Mouse (Mus musculus): ENCODE measurements around the gene Arhgef3.

Gene Arhgef3

DNA sequence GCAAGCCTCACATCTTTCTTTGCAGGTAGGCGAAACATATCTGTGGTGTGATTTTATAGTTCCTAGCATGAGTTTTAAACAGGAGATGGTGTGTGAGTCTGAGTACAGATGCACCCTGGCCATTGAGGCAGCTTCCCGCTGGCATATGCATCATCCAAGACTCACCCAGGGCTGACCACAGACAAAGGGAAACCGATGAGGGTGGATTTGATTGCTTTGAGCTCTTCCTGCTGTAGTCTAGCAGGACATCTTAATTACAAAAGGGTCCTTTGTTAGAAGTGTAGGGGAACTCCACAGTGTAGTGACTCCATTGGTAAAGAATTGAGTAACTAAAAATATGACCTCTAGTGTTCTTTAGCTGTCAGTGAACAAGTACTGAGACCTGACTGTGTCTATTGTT lies 232.5 kb downstream of the Arhgef3 start:
- no peak for DNase-seq (ENCODE audit: low spot score)

DNA sequence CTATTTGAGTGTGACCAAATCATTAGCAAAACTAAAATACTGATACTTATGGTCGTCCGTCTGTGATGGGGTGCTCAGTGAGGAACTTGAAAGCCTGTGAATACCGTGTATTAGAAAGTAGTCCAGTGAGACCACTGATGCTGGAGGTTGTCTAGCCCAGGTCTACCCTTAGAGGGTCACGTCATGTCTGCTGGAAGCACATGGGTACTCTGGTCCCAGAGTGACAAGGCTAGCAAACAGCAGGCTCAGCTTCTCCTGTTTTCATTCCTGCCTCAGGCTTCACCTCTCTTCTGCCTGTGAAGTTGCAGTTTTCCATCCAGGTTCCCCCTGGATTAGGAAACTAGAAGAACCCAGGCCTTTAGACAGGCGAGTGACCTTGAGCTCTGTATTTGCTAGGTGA lies 233.0 kb downstream of the Arhgef3 start:
- no peak for DNase-seq (ENCODE audit: low spot score)

DNA sequence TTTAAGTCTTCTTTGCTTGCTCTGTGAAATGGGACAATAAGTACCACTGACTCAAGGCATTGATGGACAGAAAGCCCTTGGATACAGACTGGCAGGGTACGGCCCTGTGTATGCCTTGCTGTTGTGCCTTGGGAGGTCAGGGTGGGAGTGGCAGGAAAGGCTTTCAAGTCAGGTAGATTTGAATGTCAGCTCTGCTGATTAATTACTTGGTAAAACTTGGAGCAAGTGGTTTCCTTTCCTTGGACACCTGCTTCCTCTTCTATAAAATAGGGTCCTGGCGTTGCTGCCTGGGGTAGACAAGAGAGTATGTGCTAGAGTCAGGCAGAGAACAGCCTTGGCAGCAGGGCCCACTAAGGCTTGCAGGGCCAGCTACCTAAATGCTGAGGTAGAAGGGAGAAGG lies 233.4 kb downstream of the Arhgef3 start:
- DNase-seq (ENCODE audit: low spot score), result no peak

DNA sequence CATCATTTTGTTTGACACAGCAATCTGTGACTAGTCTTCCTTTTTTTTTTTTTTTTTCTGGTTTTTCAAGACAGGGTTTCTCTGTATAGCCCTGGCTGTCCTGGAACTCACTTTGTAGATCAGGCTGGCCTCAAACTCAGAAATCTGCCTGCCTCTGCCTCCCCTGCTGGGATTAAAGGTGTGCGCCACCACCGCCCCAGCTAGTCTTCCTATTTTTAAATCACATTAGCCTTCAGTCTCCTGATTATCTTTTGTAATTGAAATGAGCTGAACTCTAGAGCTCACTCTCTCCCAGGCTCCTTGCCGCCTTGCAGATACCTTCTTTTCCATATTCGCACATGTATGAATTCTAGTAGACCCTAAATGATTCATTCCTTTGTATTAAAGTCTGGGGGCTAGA lies 234.0 kb downstream of the Arhgef3 start:
- no peak for DNase-seq (ENCODE audit: low spot score)

DNA sequence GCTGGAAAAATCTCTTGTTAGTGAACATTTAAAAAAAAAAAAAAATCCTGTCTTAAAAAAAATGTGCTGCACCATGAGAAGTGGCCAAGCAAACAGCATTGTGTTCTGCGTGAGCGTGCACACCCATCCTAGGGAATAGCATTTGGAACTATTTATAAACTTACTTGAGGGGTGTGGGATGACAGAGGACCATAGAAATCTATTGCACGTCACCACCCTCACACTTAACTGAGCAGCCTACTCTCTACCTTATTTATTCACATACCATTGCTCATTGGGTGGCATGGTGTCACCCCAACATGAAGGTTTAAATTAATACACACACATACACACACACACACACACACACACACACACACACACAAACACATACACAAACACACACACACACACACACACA lies 234.4 kb downstream of the Arhgef3 start:
- no peak for DNase-seq (ENCODE audit: low spot score)

DNA sequence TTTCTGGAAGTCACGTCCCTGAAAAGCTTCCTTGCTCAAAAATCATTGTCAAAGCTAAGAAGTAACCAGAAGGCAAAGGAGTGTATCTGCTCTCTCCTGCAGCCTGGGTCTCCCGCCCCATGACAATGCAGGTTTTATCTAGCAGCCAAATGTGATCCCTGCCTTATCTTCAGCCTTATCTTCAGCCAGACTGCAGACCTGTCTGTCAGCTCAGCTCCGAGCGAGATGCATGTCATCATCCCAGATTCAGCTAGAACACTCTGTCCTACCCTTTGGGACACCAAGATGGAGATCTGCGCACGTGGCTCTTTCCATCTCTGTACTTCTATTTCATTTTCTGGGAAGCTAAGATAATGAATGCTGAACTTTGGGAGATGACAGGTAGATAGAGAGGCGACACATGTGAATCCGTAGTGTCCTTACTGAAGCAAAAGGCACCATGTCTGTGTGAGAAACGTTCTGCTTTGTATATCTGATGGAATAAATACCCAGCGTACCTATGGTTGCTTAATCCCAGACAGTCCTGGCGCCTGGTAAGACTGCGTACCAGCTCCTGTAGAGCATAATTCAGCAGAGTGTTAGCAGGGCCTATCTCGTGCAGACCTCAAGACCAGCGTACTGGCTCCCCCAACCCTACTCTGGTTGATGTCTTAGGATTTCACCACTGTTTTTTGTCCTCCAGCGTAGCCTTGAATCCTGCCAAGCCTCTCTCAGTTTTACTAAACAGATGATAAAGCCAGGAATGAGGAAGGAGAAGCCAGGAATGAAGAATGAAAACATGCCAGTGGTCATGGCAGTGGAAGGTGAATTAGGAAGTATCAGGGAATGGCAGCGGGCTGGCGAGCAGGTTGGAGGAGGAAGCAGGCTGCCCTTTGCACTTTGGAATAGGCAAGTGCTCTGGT lies 235.4 kb downstream of the Arhgef3 start:
- DNase-seq (ENCODE audit: low spot score), result no peak

DNA sequence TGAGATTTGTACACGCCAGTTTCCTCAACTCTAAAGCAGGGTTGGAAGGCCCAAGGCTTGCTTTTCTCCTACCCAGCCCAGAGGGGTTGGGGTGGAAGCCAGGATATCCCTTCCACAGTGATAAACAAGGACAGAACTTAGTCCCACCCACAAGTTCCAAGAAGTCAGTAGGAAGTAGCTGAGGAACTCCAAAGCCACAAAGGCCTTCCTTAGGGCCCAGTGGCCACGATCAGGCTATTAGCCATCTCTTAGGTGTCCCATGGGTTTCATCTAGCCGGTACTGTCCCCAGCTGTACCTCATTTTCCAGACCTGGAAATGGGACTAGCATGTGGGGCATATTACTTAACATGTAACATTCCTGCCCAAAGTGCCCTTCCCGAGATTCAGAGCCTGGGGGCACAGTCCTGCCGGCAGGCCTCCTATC lies 236.4 kb downstream of the Arhgef3 start:
- peak; percentile 20 for DNase-seq (ENCODE audit: low spot score)

DNA sequence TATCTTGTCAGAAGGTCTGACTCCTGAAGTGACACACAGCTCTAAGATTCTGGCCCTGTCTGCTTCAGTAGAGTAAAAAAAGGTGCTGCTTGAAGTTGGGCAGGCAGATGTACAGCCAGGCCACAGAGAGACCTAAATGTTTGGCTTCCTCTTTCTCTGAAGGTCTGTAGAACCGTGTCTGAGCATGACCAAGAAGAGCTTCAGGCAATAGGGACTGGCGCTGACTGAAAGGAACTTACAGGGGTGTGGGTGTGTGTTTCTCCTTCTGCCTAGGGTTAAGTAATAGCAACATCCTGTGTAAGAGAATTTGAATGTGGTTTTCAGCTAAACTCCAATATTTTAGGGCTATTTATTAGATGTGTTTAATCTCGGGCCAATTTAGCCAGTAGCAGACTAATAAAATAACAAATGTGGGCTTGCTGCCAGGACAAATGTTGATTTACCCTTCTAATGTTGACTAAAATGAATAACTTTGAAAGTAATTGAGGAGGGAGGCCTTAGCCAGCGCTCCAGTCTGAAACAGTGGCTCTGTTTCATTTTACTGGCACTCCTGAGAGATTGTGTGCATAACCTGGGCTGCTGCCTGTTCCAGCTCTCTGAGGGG lies 236.9 kb downstream of the Arhgef3 start:
- peak; percentile 52 for DNase-seq (ENCODE audit: low spot score)

DNA sequence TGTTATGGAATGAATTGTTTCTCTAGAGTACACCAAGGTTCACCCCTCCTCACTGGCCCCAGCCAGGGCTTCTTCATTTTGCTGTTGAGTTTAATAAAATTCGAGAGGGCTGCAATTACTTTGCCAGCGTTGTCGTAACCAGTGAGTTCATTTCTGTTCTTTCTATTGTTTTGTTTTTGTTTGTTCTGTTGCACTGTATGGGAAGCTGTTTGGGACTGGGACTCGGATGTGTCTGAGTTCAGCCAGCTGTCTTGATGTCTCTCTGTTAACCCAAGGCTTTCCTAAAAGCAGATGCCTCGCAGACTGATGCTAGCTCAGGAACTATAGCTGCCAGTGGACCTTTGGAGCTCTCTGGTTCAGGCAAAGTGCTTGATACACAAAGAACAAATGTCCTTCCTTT lies 237.8 kb downstream of the Arhgef3 start:
- no peak for DNase-seq (ENCODE audit: low spot score)

DNA sequence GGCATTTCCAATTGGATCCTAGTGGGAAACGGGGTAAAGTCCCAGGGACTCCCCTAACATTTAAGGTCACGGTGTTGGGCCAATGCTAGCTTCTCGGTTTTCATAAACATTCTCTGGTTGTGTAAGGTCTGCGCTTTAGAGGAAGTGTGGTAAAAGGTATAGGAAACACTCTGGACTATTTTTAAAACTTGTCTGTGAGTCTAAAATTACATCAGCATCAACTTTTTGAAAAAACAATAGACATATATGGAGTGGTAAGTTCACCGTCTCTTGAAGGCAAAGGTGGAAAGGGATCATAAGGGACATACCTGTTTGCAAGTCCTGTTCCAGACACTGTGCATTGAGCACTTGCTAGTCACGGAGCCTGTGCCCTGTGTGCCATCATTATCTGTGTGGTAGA lies 240.5 kb downstream of the Arhgef3 start:
- no peak for DNase-seq (ENCODE audit: low spot score)

DNA sequence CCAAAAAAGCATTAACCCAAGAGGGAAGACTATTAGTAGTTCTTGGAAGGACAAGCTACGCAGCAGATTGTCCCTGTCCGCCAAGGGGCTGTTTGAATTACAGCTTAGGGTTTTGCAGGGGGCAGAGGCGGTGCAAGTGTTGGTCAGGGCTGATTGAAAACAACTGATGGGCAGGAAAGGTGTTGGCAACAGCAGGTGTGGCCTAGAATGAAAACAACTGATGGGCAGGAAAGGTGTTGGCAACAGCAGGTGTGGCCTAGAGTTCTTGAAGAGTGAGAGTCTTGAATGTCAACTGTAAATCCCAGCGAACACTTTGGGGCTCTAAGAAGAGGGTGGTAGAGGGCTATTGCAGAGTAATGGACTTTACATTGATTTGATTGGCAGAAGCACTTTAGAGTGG lies 241.2 kb downstream of the Arhgef3 start:
- DNase-seq (ENCODE audit: low spot score), result no peak

DNA sequence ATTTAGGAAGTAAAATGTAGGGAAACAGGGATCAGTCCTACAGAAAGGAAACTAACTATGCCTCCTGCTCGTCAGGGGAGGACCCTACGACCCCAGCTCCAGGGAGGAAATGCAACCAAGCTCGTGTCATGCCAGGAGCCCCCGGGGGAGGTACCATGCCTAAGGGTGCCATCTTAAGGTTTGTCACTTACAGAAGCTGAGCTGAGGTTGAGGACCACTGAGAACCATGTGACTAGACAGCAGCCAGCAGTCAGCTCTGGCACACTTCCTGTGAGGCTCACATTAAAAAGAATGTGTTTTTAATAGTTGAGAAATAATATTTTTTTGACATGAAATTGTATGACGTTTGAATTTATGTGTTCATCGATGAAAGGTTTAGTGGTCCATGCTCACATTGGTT lies 242.4 kb downstream of the Arhgef3 start:
- DNase-seq (ENCODE audit: low spot score), result no peak

DNA sequence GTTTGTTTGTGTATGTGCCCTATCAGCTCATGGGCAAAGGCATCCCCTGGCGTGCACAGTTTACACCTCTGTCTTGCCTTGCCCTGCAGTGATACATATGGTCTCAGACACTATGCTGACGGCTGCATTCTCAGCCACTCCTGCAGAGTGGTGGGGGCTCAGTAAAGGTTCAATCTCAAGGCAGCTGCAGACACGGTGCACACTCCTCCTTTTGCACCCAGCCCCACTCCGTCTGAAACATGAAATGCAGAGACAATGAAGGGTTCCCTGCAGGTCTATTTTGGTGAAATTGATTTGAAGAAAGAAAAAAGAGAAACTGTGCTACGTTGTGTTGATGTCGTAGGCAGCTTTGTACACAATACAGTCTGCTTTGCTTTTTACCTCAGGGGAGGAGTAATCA lies 243.5 kb downstream of the Arhgef3 start:
- DNase-seq (ENCODE audit: low spot score), result no peak

DNA sequence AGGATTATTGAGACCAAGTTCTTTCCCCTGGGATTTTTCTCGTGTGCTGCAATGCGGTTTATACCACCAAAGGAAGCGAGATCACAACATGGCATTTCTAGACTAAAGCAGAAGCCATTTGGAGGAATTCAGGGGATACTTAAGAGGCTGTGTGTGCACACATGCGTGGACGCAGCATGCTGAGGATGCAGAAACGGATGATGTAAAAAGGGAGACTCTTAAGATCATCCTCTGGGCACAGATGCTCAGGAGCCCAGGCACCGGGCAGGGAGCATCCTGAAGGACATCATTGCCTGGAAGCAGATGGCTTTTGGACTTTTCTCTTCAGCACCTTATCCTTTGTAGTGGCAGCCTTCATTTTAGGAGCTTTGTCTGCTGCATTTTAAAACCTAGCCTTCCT lies 246.2 kb downstream of the Arhgef3 start:
- no peak for DNase-seq (ENCODE audit: low spot score)

DNA sequence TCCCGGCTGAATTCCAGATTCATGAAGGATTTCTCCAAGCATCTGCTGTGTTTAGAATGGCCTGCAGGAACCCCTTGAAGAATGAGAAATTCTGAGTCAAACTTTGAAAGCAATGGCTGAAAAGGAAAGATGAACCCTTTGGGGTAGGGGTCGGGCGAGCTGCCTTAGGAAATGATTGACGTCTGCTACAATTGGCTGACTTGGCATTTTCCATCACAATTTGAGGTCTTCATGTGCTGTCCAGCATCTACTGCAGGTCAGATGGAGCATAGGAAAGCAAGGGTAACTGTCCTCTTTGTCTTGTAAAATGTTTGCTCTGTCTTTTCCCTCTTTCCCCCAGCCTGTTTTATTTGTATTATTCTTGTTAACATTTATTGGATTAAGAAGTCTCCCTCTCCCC lies 246.8 kb downstream of the Arhgef3 start:
- DNase-seq (ENCODE audit: low spot score), result no peak

DNA sequence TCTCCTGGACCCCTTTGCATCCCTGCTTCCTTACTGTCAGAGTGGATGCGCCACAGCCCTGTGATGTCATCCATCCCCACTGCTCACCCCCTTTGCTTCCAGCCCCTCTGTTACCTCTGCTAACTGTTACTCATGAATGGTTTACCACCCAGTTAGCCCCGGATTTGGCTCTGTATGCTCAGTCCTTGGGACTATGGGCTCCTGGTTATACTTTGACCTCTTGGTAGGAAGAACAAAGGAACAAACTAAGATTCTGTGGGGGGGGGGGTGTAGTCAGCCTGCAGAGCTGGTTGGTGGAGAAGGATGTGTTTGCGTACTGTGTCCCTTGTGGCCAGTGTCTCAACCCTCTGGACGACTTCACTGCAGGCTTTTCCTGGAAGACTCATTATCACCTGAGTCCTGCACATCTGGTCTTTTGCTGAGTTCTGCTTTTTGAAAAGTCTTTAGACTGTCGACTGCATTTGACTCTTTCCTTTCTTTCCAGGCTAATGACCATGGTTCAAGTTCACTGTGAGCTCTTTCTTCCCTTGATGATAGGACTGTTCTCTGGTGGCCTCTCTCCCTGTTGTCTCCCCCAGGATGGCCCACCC lies 250.1 kb downstream of the Arhgef3 start:
- DNase-seq (ENCODE audit: low spot score), result no peak

DNA sequence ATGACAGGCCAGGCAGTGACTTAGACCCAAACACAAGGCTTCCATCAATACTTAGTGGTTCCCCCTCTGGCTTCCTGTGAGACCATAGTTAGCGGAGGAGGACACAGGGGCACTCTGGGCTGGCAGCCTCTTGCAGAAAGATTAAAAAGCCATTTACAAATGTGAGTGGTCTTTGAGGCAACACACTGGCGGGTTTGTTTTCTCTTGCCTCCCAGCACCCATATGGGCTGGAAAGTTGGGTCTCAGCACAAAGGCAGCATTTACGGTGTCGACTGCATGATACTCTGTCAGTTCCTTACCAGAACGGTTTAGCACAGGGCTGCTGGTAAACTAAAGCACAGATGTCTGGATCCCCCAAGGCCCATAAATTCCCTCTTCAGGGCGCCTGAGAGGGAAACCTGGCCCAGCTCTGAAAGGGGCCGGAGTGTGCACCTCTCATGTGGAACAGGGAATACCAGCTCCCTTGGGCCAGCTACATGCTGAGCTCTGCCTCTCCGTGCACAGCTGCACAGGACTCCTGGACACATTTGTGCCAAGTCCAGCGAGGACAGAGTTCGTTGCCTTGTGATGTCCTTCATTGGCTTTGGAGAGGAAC lies 252.5 kb downstream of the Arhgef3 start:
- DNase-seq (ENCODE audit: low spot score), result peak; percentile 75

DNA sequence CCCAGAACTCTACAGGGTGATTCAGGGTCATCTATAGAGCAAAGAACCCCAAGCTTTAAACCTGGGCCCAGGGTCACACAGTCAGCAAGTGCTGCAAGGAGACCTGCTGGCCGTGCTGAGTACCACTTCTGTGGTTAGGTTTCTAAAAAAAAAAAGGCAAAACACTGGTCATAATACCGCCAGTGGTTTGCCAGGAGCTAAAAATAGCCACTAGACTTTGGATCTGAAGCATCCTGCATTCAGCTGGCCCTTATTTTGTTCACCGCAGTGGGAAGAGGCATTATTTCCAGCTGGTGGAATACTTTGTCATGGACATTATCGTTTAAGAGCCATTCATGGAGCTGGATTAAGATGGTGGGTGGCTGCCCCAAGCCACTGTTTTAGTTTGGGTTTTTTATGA lies 253.9 kb downstream of the Arhgef3 start:
- DNase-seq (ENCODE audit: low spot score), result peak; percentile 59

DNA sequence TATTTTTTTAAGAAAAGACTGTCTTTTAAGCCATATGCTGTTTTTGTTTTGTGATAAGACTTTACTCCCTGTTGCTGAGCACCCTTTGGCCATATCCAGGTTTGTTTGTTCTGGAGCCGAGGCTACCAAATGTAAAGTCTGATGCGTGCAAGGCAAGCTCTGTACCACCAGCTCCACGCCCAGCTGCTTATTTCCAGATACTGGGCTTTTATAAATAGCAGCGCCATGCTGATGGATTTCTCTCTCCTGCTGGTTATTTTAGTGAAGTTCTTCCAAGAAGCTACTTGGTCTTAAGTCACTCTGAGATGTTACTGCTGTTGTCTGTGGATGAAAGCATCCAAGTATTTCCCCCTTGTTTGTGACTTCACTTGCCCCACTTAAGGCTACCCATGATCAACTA lies 254.8 kb downstream of the Arhgef3 start:
- no peak for DNase-seq (ENCODE audit: low spot score)

DNA sequence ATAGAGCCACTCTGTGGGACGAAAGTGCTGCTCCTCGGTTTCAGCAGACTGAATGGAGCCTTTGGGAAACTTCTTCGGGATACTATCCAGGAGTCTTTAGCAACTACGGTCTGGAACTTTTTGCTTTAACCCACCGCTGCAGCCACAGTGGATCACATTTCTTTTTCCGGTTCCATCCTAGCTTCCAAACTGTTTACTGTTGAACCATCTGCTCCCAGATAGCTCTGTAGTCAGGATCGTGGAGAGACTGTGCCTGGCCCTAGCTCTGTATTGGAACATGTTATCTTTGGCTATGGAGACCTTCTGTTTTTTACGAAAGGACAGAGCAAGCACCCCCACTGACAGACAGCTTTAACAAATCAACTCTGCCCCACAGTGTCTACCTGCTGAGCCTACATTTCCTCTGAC lies 257.0 kb downstream of the Arhgef3 start:
- peak; percentile 8 for DNase-seq (ENCODE audit: low spot score)

DNA sequence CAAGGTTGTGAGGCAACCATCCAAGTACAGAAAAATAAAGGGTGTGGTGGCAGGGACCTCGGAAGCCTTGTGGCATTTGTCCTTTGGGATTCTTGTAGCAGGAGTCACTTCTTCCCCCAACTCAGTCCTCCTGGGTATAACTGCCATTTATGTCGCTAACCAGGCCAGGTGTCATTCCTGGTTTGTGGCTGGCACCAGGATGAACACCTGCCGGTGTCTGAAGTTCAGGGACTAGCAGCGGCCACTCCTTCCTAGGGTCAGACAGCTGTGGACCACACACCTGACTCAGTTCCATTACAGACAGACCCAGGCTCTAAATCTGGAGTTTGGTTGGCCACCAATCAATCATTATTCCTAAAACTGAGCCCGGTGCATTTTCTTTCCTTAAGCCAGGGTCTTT lies 258.8 kb downstream of the Arhgef3 start:
- DNase-seq (ENCODE audit: low spot score), result no peak

DNA sequence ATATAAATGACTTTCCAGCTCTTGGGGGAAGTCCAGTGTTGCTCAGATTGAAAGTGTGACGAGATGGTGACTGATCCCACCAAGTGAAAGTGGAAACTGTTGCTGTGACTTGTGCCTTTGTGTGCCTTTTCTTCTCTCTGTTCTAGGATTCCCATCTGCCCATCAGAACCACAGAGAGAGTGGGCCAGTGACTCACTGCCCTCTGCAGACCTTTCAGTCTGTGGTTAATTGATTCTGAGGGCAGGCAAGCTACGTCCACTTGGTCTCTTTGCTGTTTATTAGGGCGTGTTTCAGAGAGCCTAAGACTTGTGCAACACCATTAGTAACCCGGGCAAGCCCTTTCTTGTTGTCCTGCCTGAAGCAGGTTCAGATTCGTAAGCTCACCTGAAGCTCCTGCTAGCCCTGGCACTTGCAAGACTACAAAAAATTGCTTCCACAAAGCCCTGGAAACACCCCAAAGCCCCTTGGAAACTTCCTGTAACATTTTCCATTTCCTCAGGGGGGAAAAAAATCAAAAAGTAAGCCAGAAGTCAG lies 261.5 kb downstream of the Arhgef3 start:
- DNase-seq (ENCODE audit: low spot score), result peak; percentile 58

DNA sequence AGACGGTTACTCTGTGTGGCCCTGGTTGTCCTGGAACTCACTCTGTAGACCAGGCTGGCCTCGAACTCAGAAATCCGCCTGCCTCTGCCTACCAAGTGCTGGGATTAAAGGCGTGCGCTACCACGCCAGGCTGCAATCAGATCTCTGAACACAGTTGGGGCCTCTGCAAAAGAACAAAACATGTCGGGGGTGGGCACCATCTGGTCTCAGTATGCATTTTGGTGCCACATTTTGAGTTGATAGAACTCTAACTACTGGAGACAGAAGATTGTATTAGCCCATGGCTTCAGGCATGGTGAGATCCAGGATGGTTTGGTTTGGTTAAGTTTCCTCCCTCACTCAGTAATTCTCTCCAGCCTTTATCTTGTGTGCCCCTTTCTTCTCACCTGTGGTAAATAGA lies 264.0 kb downstream of the Arhgef3 start:
- no peak for DNase-seq (ENCODE audit: low spot score)
